Mouse (Mus musculus): ENCODE measurements around the gene Cldn20.

The Cldn20 gene

GRCm38 (mm10) chr17:3530549-3530948, 1.8 kb upstream of the Cldn20 start:
- DNase-seq: no peak

- no peak for DNase-seq
Observed at GRCm38 (mm10) chr17:3531641-3532040, 713 bp upstream of the Cldn20 start.

- DNase-seq: peak in 1 of 2 experiments; percentile 13
Observed at GRCm38 (mm10) chr17:3533425-3533824, 1.1 kb downstream of the Cldn20 start.

GRCm38 (mm10) chr17:3540304-3540703, 8.0 kb downstream of the Cldn20 start:
- DNase-seq: no peak

GRCm38 (mm10) chr17:3541033-3541432, 8.7 kb downstream of the Cldn20 start:
- DNase-seq: no peak

- DNase-seq: no peak
Observed at GRCm38 (mm10) chr17:3547725-3548124, 15.4 kb downstream of the Cldn20 start.

- no peak for DNase-seq
Observed at GRCm38 (mm10) chr17:3556251-3556650, 23.9 kb downstream of the Cldn20 start.

GRCm38 (mm10) chr17:3557331-3558311, 25.3 kb downstream of the Cldn20 start, which contains the start of gene Tfb1m:
TSS of gene Tfb1m (minus strand) at chr17:3557781.
- peak; percentile 98 to 100 for DNase-seq

GRCm38 (mm10) chr17:3558356-3558870, 26.1 kb downstream of the Cldn20 start:
- DNase-seq: peak in 1 of 2 experiments; percentile 18

GRCm38 (mm10) chr17:3560534-3560933, 28.2 kb downstream of the Cldn20 start:
- DNase-seq: no peak

GRCm38 (mm10) chr17:3562405-3562804, 30.1 kb downstream of the Cldn20 start:
- DNase-seq: no peak

GRCm38 (mm10) chr17:3570876-3571275, 38.5 kb downstream of the Cldn20 start:
- peak; percentile 30 to 66 for DNase-seq

All from kidney, adult 8-10 months (tissue).